Comparison of ENCODE assay signal across 11 mouse cellular contexts in genomic region chr2:27423596-27423995, GRCm38 (mm10). TPM values are rescaled to one million over a fixed set of nuclear protein-coding genes. Genes with fewer than 3 reads are reported as not detected.
DNase-seq lines count a peak whose midpoint lies in the region; ATAC-seq and TF ChIP-seq lines count a peak whose summit lies in the region.
"Had no signal": no experiment of that assay in that cellular context is flagged by ENCODE, and none has a peak within 500 bp of the region (broad histone marks: within the 10 kb centered on the region; RNA-seq: fewer than 3 reads in every experiment).

No protein-coding gene starts in this region.

- no peak for TF ChIP-seq CTCF in layer of hippocampus, adult 2 months (conservative IDR thresholded peaks at IDR 0.05)

- no peak for ATAC-seq in forebrain, embryonic 14.5 days
- ATAC-seq in midbrain, embryonic 14.5 days (ENCODE audit: low FRiP score, low TSS enrichment): no peak

- no peak overlapping the region for H3K4me3 ChIP-seq in heart, embryonic 10.5 days
- H3K4me3 ChIP-seq in forebrain, embryonic 14.5 days (ENCODE audit: low read depth, low read length): no peak overlapping the region
- H3K4me3 ChIP-seq in midbrain, embryonic 14.5 days (replicated peaks; ENCODE audit: low read depth, low read length): peak overlapping the region; percentile 92; the same call in 1 of the 2 replicates
- H3K4me3 ChIP-seq in layer of hippocampus, adult 2 months: no peak overlapping the region
- H3K4me3 ChIP-seq: heart, embryonic 13.5 days had no signal

- H3K27ac ChIP-seq in heart, embryonic 10.5 days: no peak overlapping the region
- H3K27ac ChIP-seq in forebrain, embryonic 14.5 days (ENCODE audit: low read depth, low read length): no peak overlapping the region
- no peak overlapping the region for H3K27ac ChIP-seq in midbrain, embryonic 14.5 days (replicated peaks; ENCODE audit: low read depth, low read length)
- H3K27ac ChIP-seq in layer of hippocampus, adult 2 months: no peak overlapping the region
- H3K27ac ChIP-seq: heart, embryonic 13.5 days had no signal

- H3K9me3 ChIP-seq in heart, embryonic 10.5 days: no peaks in the 10 kb centered on the region
- H3K9me3 ChIP-seq in forebrain, embryonic 14.5 days (replicated peaks; ENCODE audit: control insufficient read depth, low read length): no peaks in the 10 kb centered on the region
- H3K9me3 ChIP-seq in midbrain, embryonic 14.5 days (ENCODE audit: control insufficient read depth, low read length): no peaks in the 10 kb centered on the region
- H3K9me3 ChIP-seq: heart, embryonic 13.5 days had no signal

- 0 out of 2 replicates have a peak, but pooled peaks cover 6% of the 10 kb centered on the region for H3K36me3 ChIP-seq in heart, embryonic 10.5 days
- H3K36me3 ChIP-seq in forebrain, embryonic 14.5 days (ENCODE audit: control insufficient read depth, insufficient read depth, low read length): no peaks in the 10 kb centered on the region
- no peaks in the 10 kb centered on the region for H3K36me3 ChIP-seq in midbrain, embryonic 14.5 days (ENCODE audit: control insufficient read depth, insufficient read depth, low read length)
- H3K36me3 ChIP-seq: heart, embryonic 13.5 days had no signal

- H3K9ac ChIP-seq in forebrain, embryonic 14.5 days (ENCODE audit: low read length): no peak overlapping the region
- H3K9ac ChIP-seq in midbrain, embryonic 14.5 days (replicated peaks; ENCODE audit: low read length): no peak overlapping the region

- H3K4me2 ChIP-seq in forebrain, embryonic 14.5 days (ENCODE audit: low read length): peak overlapping the region; percentile 99
- H3K4me2 ChIP-seq in midbrain, embryonic 14.5 days (ENCODE audit: low read length): peak overlapping the region; percentile 94

- peak; percentile 55 to 77 for DNase-seq in heart, adult 18-20 months
- DNase-seq in heart, embryonic 10.5 days (ENCODE audit: low spot score): no peak
- no peak for DNase-seq in forebrain, embryonic 14.5 days (ENCODE audit: low spot score)
- DNase-seq in kidney, adult 9 months: peak; percentile 53
- no peak for DNase-seq in midbrain, embryonic 14.5 days
- DNase-seq in urinary bladder, postnatal 25 days (ENCODE audit: low spot score): no peak
- no peak for DNase-seq in layer of hippocampus, adult 2 months (ENCODE audit: low spot score in 2 of 2)
- no peak for DNase-seq in gastrocnemius, postnatal 25 days
- DNase-seq: left cerebral cortex, postnatal 4 days; right cerebral cortex, postnatal 4 days had no signal

- H3K4me1 ChIP-seq in heart, embryonic 10.5 days: peaks cover 71% of the 10 kb centered on the region
- peaks cover 37% of the 10 kb centered on the region for H3K4me1 ChIP-seq in forebrain, embryonic 14.5 days (ENCODE audit: control insufficient read depth, insufficient read depth, low read length)
- peaks cover 44% of the 10 kb centered on the region for H3K4me1 ChIP-seq in midbrain, embryonic 14.5 days (ENCODE audit: control insufficient read depth, insufficient read depth, low read length)

- no peaks in the 10 kb centered on the region for H3K27me3 ChIP-seq in heart, embryonic 10.5 days (ENCODE audit: insufficient read depth, poor library complexity, severe bottlenecking)
- H3K27me3 ChIP-seq in forebrain, embryonic 14.5 days (replicated peaks; ENCODE audit: control insufficient read depth, insufficient read depth, low read length): no peaks in the 10 kb centered on the region
- H3K27me3 ChIP-seq in midbrain, embryonic 14.5 days (ENCODE audit: control insufficient read depth, insufficient read depth, low read length): no peaks in the 10 kb centered on the region

- WGBS in heart, embryonic 10.5 days: 85% methylated on average over 7 of the region's 7 CpGs
- WGBS in forebrain, embryonic 14.5 days: 81% methylated on average over 7 of the region's 7 CpGs
- WGBS in midbrain, embryonic 14.5 days: 75% methylated on average over 7 of the region's 7 CpGs

RNA-seq across cellular contexts. Expression of gene Vav2, which starts 3.2 kb away (rescaled TPM):
- total RNA-seq in heart, adult 18-20 months (2021): 10 to 100 TPM; 10.2 to 13.1 TPM
- polyA plus RNA-seq in heart, embryonic 10.5 days (2016; fragmentation: Nextera tagmentation; extraction: Ambion mirVana): 5.1 and 8.1 TPM in 2 replicates
- polyA plus RNA-seq in forebrain, embryonic 14.5 days (2014; fragmentation: Nextera tagmentation; extraction: Ambion mirVana): 7.4 and 8.9 TPM in 2 replicates
- polyA plus RNA-seq in midbrain, embryonic 14.5 days (2014; fragmentation: Nextera tagmentation; extraction: Ambion mirVana): 14.1 and 16.4 TPM in 2 replicates
- 10 to 100 TPM; 10.9 to 11.0 TPM for total RNA-seq in layer of hippocampus, adult 2 months (2021)
- total RNA-seq in gastrocnemius, postnatal 25 days (2021): 1 to 10 TPM; 2.4 to 4.4 TPM

RNA-seq across cellular contexts. Expression of gene Brd3os, which starts 18.5 kb away (rescaled TPM):
- 1 to 10 TPM; 1.4 to 1.8 TPM for total RNA-seq in heart, adult 18-20 months (2021)
- polyA plus RNA-seq in heart, embryonic 10.5 days (2016; fragmentation: Nextera tagmentation; extraction: Ambion mirVana): 2.3 and 3.3 TPM in 2 replicates
- polyA plus RNA-seq in forebrain, embryonic 14.5 days (2014; fragmentation: Nextera tagmentation; extraction: Ambion mirVana): 34.3 and 38.1 TPM in 2 replicates
- 37.8 and 45.1 TPM in 2 replicates for polyA plus RNA-seq in midbrain, embryonic 14.5 days (2014; fragmentation: Nextera tagmentation; extraction: Ambion mirVana)
- total RNA-seq in layer of hippocampus, adult 2 months (2021): 10 to 100 TPM; 23.6 to 24.5 TPM
- 1 to 10 TPM in 1 of 2 experiments, under 1 TPM in 1; 0.74 to 1.3 TPM for total RNA-seq in gastrocnemius, postnatal 25 days (2021)

Comparison
In these comparisons a context has a peak if more than half of its experiments do, and no peak if none do; other contexts are left out.
1. DNase-seq: peak in heart, adult 18-20 months (2 of 2) and kidney, adult 9 months (single experiment); none in heart, embryonic 10.5 days (single experiment), forebrain, embryonic 14.5 days (single experiment), midbrain, embryonic 14.5 days (single experiment), urinary bladder, postnatal 25 days (single experiment), layer of hippocampus, adult 2 months (0 of 2) and gastrocnemius, postnatal 25 days (single experiment).
2. RNA of gene Brd3os, which starts 18.5 kb away (total RNA-seq): 23.6 to 24.5 TPM in layer of hippocampus, adult 2 months; 1.4 to 1.8 TPM in heart, adult 18-20 months and 0.74 to 1.3 TPM in gastrocnemius, postnatal 25 days; every median in the first group is over 4 times any median in the second.